Mouse (Mus musculus): Measurements from ENCODE around the gene Gm20671. TPM values are rescaled to one million over a fixed set of nuclear protein-coding genes. Genes with fewer than 3 reads are reported as not detected.

Gm20671 gene
- polyA plus RNA-seq, 1 experiment from 2014 or later, result not detected

DNA sequence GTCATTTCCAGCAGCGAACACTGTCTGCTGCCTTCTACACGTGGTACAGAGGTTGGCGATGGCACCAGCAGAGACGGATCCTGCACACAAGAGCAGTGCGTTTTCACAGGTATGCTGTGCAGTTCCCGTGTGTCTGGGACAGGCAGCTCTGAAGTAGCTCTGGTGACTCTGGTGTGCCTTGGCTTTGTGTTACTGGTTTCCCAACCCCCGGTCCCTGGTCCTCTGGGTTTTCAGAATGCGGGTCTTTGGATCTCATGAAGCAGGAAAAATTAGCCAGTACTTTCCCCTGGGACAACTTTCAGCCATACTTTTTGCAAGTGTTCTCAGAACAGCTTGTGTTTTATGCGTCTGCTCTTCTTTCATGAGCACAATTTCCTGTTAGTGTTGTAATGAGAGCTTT is 106.5 kb downstream of the Gm20671 start:
- Histone ChIP-seq H3K9me3 (ENCODE audit: low read length) (no peaks in the 10 kb centered on the region), H3K27me3 (replicated peaks; ENCODE audit: insufficient read depth, low read length) (no peaks in the 10 kb centered on the region), H3K9ac (replicated peaks; ENCODE audit: low read depth) (no peak overlapping the region), H3K4me2 (replicated peaks; ENCODE audit: low read depth, low read length) (no peak overlapping the region), H3K4me1 (ENCODE audit: insufficient read depth, low read depth, low read length) (no peaks in the 10 kb centered on the region), H3K27ac (ENCODE audit: low read length) (no peak overlapping the region), H3K4me3 (ENCODE audit: low read depth, low read length) (no peak overlapping the region), H3K36me3 (ENCODE audit: insufficient read depth, low read length) (no peaks in the 10 kb centered on the region)
- 74% methylated on average over 9 of the region's 9 CpGs for WGBS
- TF ChIP-seq CTCF (IDR thresholded peaks at IDR 0.05) (no peak), EP300 (IDR thresholded peaks at IDR 0.05) (no peak)
- DNase-seq (ENCODE audit: low spot score), result no peak
- ATAC-seq, result no peak

DNA sequence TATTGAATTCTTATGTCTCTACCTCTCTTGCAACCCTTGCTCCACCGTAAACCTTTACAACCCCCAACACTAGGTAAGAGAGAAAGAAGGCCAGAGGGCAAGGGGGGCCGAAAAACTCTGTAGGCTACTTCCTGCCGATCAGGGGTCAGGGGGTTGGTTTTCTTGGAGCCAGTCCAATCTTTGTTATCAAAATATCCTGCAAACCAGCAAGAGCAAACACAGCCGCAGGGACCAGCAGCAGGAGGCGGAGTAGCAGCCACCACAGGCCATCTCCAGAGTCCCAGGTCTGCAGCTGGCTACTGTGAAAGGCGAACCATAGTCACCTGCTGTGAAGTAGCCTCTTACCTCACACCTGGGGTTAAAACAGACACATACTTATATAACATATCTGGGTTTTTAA is 108.0 kb downstream of the Gm20671 start:
- Histone ChIP-seq H3K9me3 (ENCODE audit: low read length) (no peaks in the 10 kb centered on the region), H3K4me2 (replicated peaks; ENCODE audit: low read depth, low read length) (no peak overlapping the region), H3K27ac (ENCODE audit: low read length) (no peak overlapping the region), H3K4me3 (ENCODE audit: low read depth, low read length) (no peak overlapping the region), H3K4me1 (ENCODE audit: insufficient read depth, low read depth, low read length) (no peaks in the 10 kb centered on the region), H3K36me3 (ENCODE audit: insufficient read depth, low read length) (no peaks in the 10 kb centered on the region), H3K27me3 (replicated peaks; ENCODE audit: insufficient read depth, low read length) (no peaks in the 10 kb centered on the region), H3K9ac (replicated peaks; ENCODE audit: low read depth) (no peak overlapping the region)
- TF ChIP-seq EP300 (IDR thresholded peaks at IDR 0.05) (no peak), CTCF (IDR thresholded peaks at IDR 0.05) (no peak)
- ATAC-seq (no peak), DNase-seq (ENCODE audit: low spot score) (no peak)
- 20% methylated on average over 6 of the region's 6 CpGs for WGBS

DNA sequence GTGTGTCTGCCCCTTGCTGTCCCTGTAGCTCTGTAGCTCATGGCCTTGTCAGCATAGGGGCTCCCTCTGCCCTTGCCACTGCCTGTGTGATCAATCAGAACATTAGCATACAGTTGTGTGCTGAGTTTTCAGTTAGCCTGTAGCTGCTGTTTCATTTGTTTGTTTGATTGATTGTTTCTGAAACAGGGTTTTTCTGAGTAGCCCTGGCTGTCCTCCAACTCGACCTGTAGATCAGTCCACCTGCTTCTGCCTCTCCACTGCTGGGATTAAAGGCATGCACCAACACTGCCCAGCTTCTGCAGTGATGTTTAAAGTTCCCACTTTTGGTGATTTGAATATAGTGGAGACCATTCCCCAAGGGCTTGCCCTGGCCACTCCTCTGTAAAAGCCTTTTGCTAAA is 109.2 kb downstream of the Gm20671 start:
- H3K4me2 ChIP-seq (replicated peaks; ENCODE audit: low read depth, low read length), result no peak overlapping the region
- whole genome bisulfite sequencing, result 26% methylated on average over 1 of the region's 1 CpGs
- no peaks in the 10 kb centered on the region for H3K36me3 ChIP-seq (ENCODE audit: insufficient read depth, low read length)
- ATAC-seq (no peak), DNase-seq (ENCODE audit: low spot score) (no peak)
- H3K9ac ChIP-seq (replicated peaks; ENCODE audit: low read depth), result no peak overlapping the region
- TF ChIP-seq CTCF (IDR thresholded peaks at IDR 0.05), result no peak
- no peak for TF ChIP-seq EP300 (IDR thresholded peaks at IDR 0.05)
- H3K9me3 ChIP-seq (ENCODE audit: low read length), result no peaks in the 10 kb centered on the region
- no peaks in the 10 kb centered on the region for H3K27me3 ChIP-seq (replicated peaks; ENCODE audit: insufficient read depth, low read length)
- H3K4me1 ChIP-seq (ENCODE audit: insufficient read depth, low read depth, low read length), result peaks cover 3% of the 10 kb centered on the region; the same call in 1 of the 2 replicates
- H3K4me3 ChIP-seq (ENCODE audit: low read depth, low read length), result no peak overlapping the region
- H3K27ac ChIP-seq (ENCODE audit: low read length), result no peak overlapping the region

DNA sequence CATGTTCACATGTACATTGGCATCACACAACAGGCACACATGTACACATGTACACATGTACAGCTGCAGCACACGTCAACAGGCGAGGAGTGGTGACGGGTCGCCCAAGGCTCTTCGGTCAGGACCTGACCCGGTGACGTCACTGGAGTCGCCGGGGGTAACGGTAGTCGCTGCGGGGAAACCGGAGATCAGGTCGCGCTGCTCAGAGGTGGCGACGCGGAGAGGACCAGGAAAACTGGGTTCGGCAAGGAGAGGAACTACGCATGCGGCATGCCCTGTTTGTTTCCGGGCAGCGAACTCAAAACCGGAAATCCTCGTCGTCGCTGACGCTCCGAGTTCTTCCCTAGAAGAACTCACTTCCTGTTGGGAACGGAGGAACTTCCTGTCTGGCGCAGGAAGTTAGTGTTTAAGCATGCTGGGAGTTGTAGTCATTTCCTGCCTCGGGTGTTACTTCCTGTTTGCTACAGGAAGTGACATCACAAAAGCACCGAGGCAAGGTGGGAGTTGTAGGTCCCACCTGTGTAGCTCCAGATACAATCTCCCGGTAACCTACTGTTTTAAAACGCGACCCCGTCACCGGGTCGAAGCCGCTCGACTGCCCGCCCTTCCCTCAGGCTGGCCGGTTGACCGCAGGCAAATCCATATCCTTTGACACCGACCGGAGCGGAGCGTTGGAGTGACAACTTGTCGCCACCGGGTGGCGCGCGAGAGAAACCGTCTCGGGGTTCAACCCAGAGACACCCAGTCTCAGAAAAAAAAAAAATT is 113.0 kb downstream of the Gm20671 start:
- Histone ChIP-seq H3K27ac (ENCODE audit: low read length) (peak overlapping the region; percentile 95), H3K4me3 (ENCODE audit: low read depth, low read length) (peak overlapping the region; percentile 68), H3K4me2 (replicated peaks; ENCODE audit: low read depth, low read length) (peak overlapping the region; percentile 72), H3K9ac (replicated peaks; ENCODE audit: low read depth) (peak overlapping the region; percentile 79), H3K27me3 (replicated peaks; ENCODE audit: insufficient read depth, low read length) (no peaks in the 10 kb centered on the region), H3K4me1 (ENCODE audit: insufficient read depth, low read depth, low read length) (peaks cover 3% of the 10 kb centered on the region; the same call in 1 of the 2 replicates), H3K9me3 (ENCODE audit: low read length) (no peaks in the 10 kb centered on the region), H3K36me3 (ENCODE audit: insufficient read depth, low read length) (no peaks in the 10 kb centered on the region)
- TF ChIP-seq CTCF (IDR thresholded peaks at IDR 0.05) (peak; percentile 87), EP300 (IDR thresholded peaks at IDR 0.05) (peak; percentile 86)
- DNase-seq (ENCODE audit: low spot score) (peak; percentile 100), ATAC-seq (peak; percentile 99)
- WGBS, result under 1% methylated on average over 55 of the region's 55 CpGs

DNA sequence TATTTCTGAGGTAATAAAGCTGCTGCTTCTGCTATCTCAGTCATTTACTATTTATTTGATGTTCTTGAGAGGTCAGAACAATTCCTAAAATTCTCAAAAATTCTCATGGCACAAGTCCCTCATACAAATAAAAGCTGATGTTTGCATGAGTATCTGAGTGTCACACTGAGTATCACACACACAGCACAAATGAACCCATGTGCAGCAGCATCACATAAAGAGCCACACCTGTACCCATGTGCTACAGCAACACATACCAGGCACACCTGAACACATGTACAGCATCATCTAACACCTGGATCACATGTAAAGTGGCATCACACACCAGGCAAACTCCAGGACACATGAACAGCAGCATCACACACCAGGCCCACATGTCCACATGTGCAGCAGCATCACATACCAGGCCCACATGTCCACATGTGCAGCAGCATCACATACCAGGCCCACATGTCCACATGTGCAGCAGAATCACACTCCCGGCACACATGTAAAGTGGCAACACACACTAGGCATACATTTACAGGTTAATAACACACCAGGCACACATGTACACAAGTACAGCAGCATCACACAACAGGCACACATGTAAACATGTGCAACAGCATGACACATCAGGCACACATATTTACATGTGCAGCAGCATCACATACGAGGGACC is 113.7 kb downstream of the Gm20671 start:
- H3K4me1 ChIP-seq (ENCODE audit: insufficient read depth, low read depth, low read length), result peaks cover 3% of the 10 kb centered on the region; the same call in 1 of the 2 replicates
- H3K4me3 ChIP-seq (ENCODE audit: low read depth, low read length), result peak overlapping the region; percentile 68
- peak overlapping the region; percentile 95 for H3K27ac ChIP-seq (ENCODE audit: low read length)
- H3K9me3 ChIP-seq (ENCODE audit: low read length), result no peaks in the 10 kb centered on the region
- 13% methylated on average over 2 of the region's 2 CpGs for WGBS
- H3K36me3 ChIP-seq (ENCODE audit: insufficient read depth, low read length), result no peaks in the 10 kb centered on the region
- DNase-seq (ENCODE audit: low spot score), result peak; percentile 9
- H3K27me3 ChIP-seq (replicated peaks; ENCODE audit: insufficient read depth, low read length), result no peaks in the 10 kb centered on the region
- no peak for TF ChIP-seq CTCF (IDR thresholded peaks at IDR 0.05)
- no peak for TF ChIP-seq EP300 (IDR thresholded peaks at IDR 0.05)
- peak overlapping the region; percentile 79 for H3K9ac ChIP-seq (replicated peaks; ENCODE audit: low read depth)
- ATAC-seq, result no peak
- H3K4me2 ChIP-seq (replicated peaks; ENCODE audit: low read depth, low read length), result peak overlapping the region; percentile 72

DNA sequence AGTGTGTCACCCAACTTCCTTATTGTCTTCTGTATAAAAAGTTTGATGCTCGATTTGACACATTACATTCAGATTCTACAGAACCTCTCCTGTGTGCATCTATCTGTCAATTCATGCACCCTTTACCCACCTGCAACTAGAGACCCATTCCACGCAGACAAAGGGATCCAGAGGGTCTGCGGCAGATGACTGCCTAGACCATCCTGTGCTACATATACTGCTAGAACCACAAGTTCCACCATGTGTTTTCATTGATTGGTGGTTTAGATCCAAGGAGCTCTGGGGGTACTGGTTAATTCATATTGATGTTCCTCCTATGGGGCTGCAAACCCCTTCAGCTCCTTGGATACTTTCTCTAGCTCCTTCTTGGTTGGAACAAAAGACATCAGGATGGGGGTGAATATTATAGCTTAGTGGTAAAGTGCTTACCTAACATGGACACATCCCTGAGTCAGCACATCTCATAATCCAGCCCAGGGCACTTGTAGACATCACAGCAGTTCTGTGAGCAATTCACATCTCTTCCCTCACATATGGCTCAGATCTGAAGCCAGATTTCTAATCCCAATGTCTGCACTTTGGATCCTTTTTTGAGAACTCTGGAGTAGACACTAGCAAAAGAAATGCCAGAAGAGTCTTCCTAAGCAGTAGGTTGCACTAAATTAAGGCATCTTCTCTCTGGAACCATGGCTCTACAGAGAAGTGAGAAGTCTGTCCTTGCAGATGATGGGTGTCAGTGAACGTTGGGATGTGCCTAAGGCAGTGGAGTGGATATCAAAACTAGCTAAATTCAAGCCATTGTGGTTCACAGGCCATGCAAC is 114.5 kb downstream of the Gm20671 start:
- H3K4me1 ChIP-seq (ENCODE audit: insufficient read depth, low read depth, low read length), result peaks cover 3% of the 10 kb centered on the region; the same call in 1 of the 2 replicates
- H3K9ac ChIP-seq (replicated peaks; ENCODE audit: low read depth), result no peak overlapping the region
- ATAC-seq (no peak), DNase-seq (ENCODE audit: low spot score) (no peak)
- no peak overlapping the region for H3K4me2 ChIP-seq (replicated peaks; ENCODE audit: low read depth, low read length)
- no peak overlapping the region for H3K4me3 ChIP-seq (ENCODE audit: low read depth, low read length)
- WGBS, result 64% methylated on average over 4 of the region's 4 CpGs
- no peaks in the 10 kb centered on the region for H3K9me3 ChIP-seq (ENCODE audit: low read length)
- no peak overlapping the region for H3K27ac ChIP-seq (ENCODE audit: low read length)
- no peaks in the 10 kb centered on the region for H3K27me3 ChIP-seq (replicated peaks; ENCODE audit: insufficient read depth, low read length)
- TF ChIP-seq CTCF (IDR thresholded peaks at IDR 0.05), result no peak
- TF ChIP-seq EP300 (IDR thresholded peaks at IDR 0.05), result no peak
- no peaks in the 10 kb centered on the region for H3K36me3 ChIP-seq (ENCODE audit: insufficient read depth, low read length)

All from lung, postnatal 0 days (tissue).